Mouse (Mus musculus): ENCODE data around the gene Osbpl11. TPM values are rescaled to one million over a fixed set of nuclear protein-coding genes. Genes with fewer than 3 reads are reported as not detected.

Gene Osbpl11
- polyA plus RNA-seq, 1 experiment from 2014 or later, result 15.8 TPM

DNA sequence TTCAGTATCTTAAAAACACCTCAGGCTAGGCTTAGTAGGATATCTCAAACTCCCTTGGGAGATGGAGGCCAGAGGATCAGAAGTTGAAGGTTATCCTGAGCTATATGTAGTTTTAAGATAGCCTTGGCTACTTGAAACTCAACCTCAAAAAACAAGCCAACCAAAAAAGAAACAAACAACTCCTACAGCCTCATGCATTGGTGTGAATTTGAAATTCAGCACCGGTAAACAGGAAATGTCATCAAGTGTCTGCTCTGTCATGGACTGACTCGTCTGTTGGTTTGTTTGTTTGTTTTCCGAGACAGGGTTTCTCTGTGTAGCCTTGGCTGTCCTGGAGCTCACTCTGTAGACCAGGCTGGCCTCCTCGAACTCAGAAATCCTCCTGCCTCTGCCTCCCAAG, 87.0 kb downstream of the Osbpl11 start:
- H3K36me3 ChIP-seq (ENCODE audit: insufficient read depth, low read length), result peaks cover 27% of the 10 kb centered on the region
- no peak overlapping the region for H3K4me3 ChIP-seq (ENCODE audit: low read length)
- no peak overlapping the region for H3K27ac ChIP-seq (ENCODE audit: low read length)
- H3K9ac ChIP-seq (replicated peaks; ENCODE audit: low read length), result no peak overlapping the region
- H3K4me2 ChIP-seq (replicated peaks; ENCODE audit: low read depth, low read length), result no peak overlapping the region
- no peaks in the 10 kb centered on the region for H3K27me3 ChIP-seq (ENCODE audit: insufficient read depth, low read length)
- no peak for ATAC-seq (ENCODE audit: low FRiP score, low TSS enrichment)
- 86% methylated on average over 4 of the region's 4 CpGs for WGBS
- no peaks in the 10 kb centered on the region for H3K4me1 ChIP-seq (ENCODE audit: insufficient read depth, low read length)
- H3K9me3 ChIP-seq (ENCODE audit: low read length), result no peaks in the 10 kb centered on the region

DNA sequence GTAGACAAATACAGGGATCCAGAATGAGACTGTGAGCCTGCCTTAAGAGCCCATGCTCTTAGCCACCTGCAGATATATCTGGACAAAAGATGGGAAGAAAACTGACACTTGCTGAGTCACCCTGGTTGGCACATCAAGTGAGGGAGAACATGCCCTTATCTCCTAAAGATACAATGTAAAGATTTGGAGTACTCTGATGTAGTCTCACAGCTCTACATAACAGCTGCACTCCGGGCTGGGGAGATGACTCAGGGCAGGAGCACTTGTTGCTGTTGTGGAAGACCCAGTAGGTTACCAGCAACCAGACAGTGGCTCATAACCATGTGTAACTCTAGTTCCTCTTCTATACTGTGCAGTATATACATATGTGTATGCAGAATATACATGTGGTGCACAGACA, 98.2 kb downstream of the Osbpl11 start:
- Histone ChIP-seq H3K4me1 (ENCODE audit: insufficient read depth, low read length) (no peaks in the 10 kb centered on the region), H3K27ac (ENCODE audit: low read length) (no peak overlapping the region), H3K36me3 (ENCODE audit: insufficient read depth, low read length) (peaks cover 40% of the 10 kb centered on the region), H3K9ac (replicated peaks; ENCODE audit: low read length) (no peak overlapping the region), H3K4me2 (replicated peaks; ENCODE audit: low read depth, low read length) (no peak overlapping the region), H3K27me3 (ENCODE audit: insufficient read depth, low read length) (no peaks in the 10 kb centered on the region), H3K9me3 (ENCODE audit: low read length) (no peaks in the 10 kb centered on the region), H3K4me3 (ENCODE audit: low read length) (no peak overlapping the region)
- no peak for ATAC-seq (ENCODE audit: low FRiP score, low TSS enrichment)
- 96% methylated on average over 1 of the region's 1 CpGs for WGBS

DNA sequence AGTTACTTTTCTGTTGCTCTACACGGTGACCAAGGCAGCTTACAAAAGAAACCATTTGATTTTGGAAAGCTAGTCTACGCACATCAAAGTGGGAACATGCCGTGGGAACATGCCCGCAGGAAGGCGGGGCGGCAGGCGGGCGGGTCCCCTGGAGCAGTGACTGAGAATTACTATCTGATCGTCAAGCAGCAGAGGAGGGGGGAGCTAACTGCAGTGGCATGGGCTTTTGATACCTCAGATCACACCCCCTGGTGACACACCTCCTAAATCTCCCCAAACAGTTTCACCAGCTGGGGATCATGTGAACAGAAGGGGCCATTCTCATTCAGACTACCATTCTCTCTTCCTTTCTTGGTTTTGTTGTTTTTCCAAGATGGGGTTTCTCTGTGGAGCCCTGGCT, 103.7 kb downstream of the Osbpl11 start:
- no peak overlapping the region for H3K9ac ChIP-seq (replicated peaks; ENCODE audit: low read length)
- no peaks in the 10 kb centered on the region for H3K27me3 ChIP-seq (ENCODE audit: insufficient read depth, low read length)
- no peak overlapping the region for H3K27ac ChIP-seq (ENCODE audit: low read length)
- WGBS, result 67% methylated on average over 9 of the region's 9 CpGs
- no peak overlapping the region for H3K4me2 ChIP-seq (replicated peaks; ENCODE audit: low read depth, low read length)
- no peaks in the 10 kb centered on the region for H3K4me1 ChIP-seq (ENCODE audit: insufficient read depth, low read length)
- peaks cover 67% of the 10 kb centered on the region for H3K36me3 ChIP-seq (ENCODE audit: insufficient read depth, low read length)
- no peak for ATAC-seq (ENCODE audit: low FRiP score, low TSS enrichment)
- peaks cover 10% of the 10 kb centered on the region for H3K9me3 ChIP-seq (ENCODE audit: low read length)
- no peak overlapping the region for H3K4me3 ChIP-seq (ENCODE audit: low read length)

GRCm38 (mm10) chr16:33289981-33290380, 105.1 kb downstream of the Osbpl11 start:
- Histone ChIP-seq H3K27me3 (ENCODE audit: insufficient read depth, low read length) (no peaks in the 10 kb centered on the region), H3K36me3 (ENCODE audit: insufficient read depth, low read length) (peaks cover 79% of the 10 kb centered on the region), H3K4me3 (ENCODE audit: low read length) (no peak overlapping the region), H3K9me3 (ENCODE audit: low read length) (peaks cover 10% of the 10 kb centered on the region), H3K9ac (replicated peaks; ENCODE audit: low read length) (no peak overlapping the region), H3K4me1 (ENCODE audit: insufficient read depth, low read length) (no peaks in the 10 kb centered on the region), H3K27ac (ENCODE audit: low read length) (no peak overlapping the region), H3K4me2 (replicated peaks; ENCODE audit: low read depth, low read length) (no peak overlapping the region)
- 70% methylated on average over 7 of the region's 7 CpGs for WGBS
- ATAC-seq (ENCODE audit: low FRiP score, low TSS enrichment), result no peak; the same call in 1 of the 2 replicates

- H3K36me3 ChIP-seq (ENCODE audit: insufficient read depth, low read length), result peaks cover 83% of the 10 kb centered on the region
- H3K9me3 ChIP-seq (ENCODE audit: low read length), result peaks cover 10% of the 10 kb centered on the region
- no peak overlapping the region for H3K4me3 ChIP-seq (ENCODE audit: low read length)
- H3K27ac ChIP-seq (ENCODE audit: low read length), result no peak overlapping the region
- no peaks in the 10 kb centered on the region for H3K27me3 ChIP-seq (ENCODE audit: insufficient read depth, low read length)
- 96% methylated on average over 7 of the region's 7 CpGs for WGBS
- H3K4me2 ChIP-seq (replicated peaks; ENCODE audit: low read depth, low read length), result no peak overlapping the region
- no peaks in the 10 kb centered on the region for H3K4me1 ChIP-seq (ENCODE audit: insufficient read depth, low read length)
- H3K9ac ChIP-seq (replicated peaks; ENCODE audit: low read length), result no peak overlapping the region
- no peak for ATAC-seq (ENCODE audit: low FRiP score, low TSS enrichment)
These were observed 107.4 kb downstream of the Osbpl11 start for GRCm38 (mm10) chr16:33292241-33292640.

Other genes starting within 250 kb of the Osbpl11 start
- 4.9 and 5.2 TPM in 2 replicates for gene Iqcg, start 128.9 kb upstream of the Osbpl11 start, polyA plus RNA-seq (2015; fragmentation: Nextera tagmentation; extraction: Ambion mirVana)
- gene Rpl35a, start 128.6 kb upstream of the Osbpl11 start, polyA plus RNA-seq (2015; fragmentation: Nextera tagmentation; extraction: Ambion mirVana), result 795 and 849 TPM in 2 replicates
- 3.1 and 4.0 TPM in 2 replicates for gene Lmln, start 122.5 kb upstream of the Osbpl11 start, polyA plus RNA-seq (2015; fragmentation: Nextera tagmentation; extraction: Ambion mirVana)
- gene Snx4, start 66.4 kb downstream of the Osbpl11 start, polyA plus RNA-seq (2015; fragmentation: Nextera tagmentation; extraction: Ambion mirVana), result 86.4 and 90.6 TPM in 2 replicates
- 59.0 and 60.1 TPM in 2 replicates for gene Zfp148, start 195.8 kb downstream of the Osbpl11 start, polyA plus RNA-seq (2015; fragmentation: Nextera tagmentation; extraction: Ambion mirVana)

Data from kidney, embryonic 16.5 days (tissue).